Mouse (Mus musculus): ENCODE measurements around the gene Kcnn1.

The Kcnn1 gene

GRCm38 (mm10) chr8:70792700-70793099 is 70.4 kb downstream of the Kcnn1 start:
- no peak for DNase-seq (ENCODE audit: low read depth, low spot score)
